Comparison of ENCODE assay signal across 15 mouse cellular contexts in the genomic region with DNA sequence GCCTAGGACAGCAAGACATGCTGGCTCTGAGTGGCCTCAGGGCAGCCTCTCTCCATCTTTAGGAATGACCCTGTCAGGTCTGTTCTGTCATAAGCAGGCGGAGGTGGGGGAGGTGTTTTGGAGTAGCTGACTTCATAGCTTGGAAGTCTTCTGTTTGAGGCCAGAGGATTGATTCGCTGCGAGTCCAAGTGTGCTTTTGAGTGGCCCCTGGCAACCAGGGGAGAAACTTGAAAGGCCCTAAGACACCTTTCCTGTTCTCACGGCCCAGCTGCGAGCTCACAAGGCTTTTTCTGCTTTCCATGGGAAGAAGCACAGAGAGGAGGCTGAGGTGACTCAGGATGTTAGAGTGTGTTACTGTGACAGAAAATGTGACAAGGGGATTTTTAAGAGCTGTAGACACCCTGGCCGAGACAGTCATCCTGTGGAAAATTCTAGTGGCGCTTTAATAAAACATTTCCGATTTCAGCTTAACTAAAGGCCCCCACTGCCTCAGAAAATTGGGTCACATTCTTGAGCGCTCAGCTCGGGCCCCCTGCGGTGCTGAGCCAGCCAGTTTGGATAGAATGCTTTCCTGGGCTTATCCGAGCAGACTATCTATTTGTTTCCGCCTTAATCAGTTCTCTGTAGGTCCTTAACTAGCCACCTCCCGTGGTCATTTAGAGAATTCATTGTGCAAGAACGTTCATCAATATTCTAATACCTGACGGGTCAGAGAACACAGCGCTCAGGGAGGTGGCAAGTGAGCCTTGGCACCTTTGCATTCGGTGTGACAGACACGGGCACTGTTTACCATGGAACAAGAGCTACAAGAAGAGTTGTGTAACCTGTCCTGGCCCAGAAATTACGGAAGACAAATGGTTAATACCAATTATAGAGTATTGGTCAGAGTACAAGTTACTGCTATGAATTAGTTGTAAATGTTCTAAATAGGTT.
DNase-seq lines count a peak whose midpoint lies in the region; ATAC-seq lines count a peak whose summit lies in the region.
"Had no signal": no experiment of that assay in that cellular context is flagged by ENCODE, and none has a peak within 500 bp of the region (broad histone marks: within the 10 kb centered on the region; RNA-seq: fewer than 3 reads in every experiment).

No protein-coding gene starts in this region.

- H3K36me3 ChIP-seq in kidney, embryonic 16.5 days (ENCODE audit: insufficient read depth, low read length): no peaks in the 10 kb centered on the region
- no peaks in the 10 kb centered on the region for H3K36me3 ChIP-seq in midbrain, embryonic 14.5 days (ENCODE audit: control insufficient read depth, insufficient read depth, low read length)
- H3K36me3 ChIP-seq: heart, embryonic 15.5 days; hindbrain, embryonic 15.5 days; limb, embryonic 13.5 days had no signal

- DNase-seq in cerebellum, postnatal 14 days: peak; percentile 50 to 52
- DNase-seq in cerebellum, adult 11-12 months: no peak
- DNase-seq in kidney, adult 9 months: peak; percentile 13
- DNase-seq in ZHBTc4 (ENCODE audit: low read depth, low spot score): peak; percentile 41
- peak; percentile 43 for DNase-seq in midbrain, embryonic 14.5 days
- no peak for DNase-seq in ovary, adult 18-20 months (ENCODE audit: low spot score)
- DNase-seq: gastrocnemius, postnatal 25 days; kidney, postnatal 25 days; lung, embryonic 14.5 days; right cerebral cortex, postnatal 25 days had no signal

- H3K9ac ChIP-seq in kidney, embryonic 16.5 days (replicated peaks; ENCODE audit: low read length): no peak overlapping the region
- H3K9ac ChIP-seq in midbrain, embryonic 14.5 days (replicated peaks; ENCODE audit: low read length): no peak overlapping the region
- H3K9ac ChIP-seq: heart, embryonic 15.5 days; hindbrain, embryonic 15.5 days; limb, embryonic 13.5 days; lung, embryonic 14.5 days had no signal

- H3K27me3 ChIP-seq in kidney, embryonic 16.5 days (ENCODE audit: insufficient read depth, low read length): no peaks in the 10 kb centered on the region
- H3K27me3 ChIP-seq in midbrain, embryonic 14.5 days (ENCODE audit: control insufficient read depth, insufficient read depth, low read length): no peaks in the 10 kb centered on the region
- H3K27me3 ChIP-seq: heart, embryonic 15.5 days; hindbrain, embryonic 15.5 days; limb, embryonic 13.5 days had no signal

- 51% methylated on average over 20 of the region's 20 CpGs for WGBS in kidney, embryonic 16.5 days
- 15% methylated on average over 20 of the region's 20 CpGs for WGBS in midbrain, embryonic 14.5 days

- no peak overlapping the region for H3K4me2 ChIP-seq in kidney, embryonic 16.5 days (replicated peaks; ENCODE audit: low read depth, low read length)
- peak overlapping the region; percentile 12; the same call in 1 of the 2 replicates for H3K4me2 ChIP-seq in midbrain, embryonic 14.5 days (ENCODE audit: low read length)
- H3K4me2 ChIP-seq: heart, embryonic 15.5 days; hindbrain, embryonic 15.5 days; limb, embryonic 13.5 days; lung, embryonic 14.5 days had no signal

- no peak for ATAC-seq in kidney, embryonic 16.5 days (ENCODE audit: low FRiP score, low TSS enrichment)
- no peak for ATAC-seq in midbrain, embryonic 14.5 days (ENCODE audit: low FRiP score, low TSS enrichment)
- no peak for ATAC-seq in megakaryocyte-erythroid progenitor cell, adult 5-6 weeks (replicated peaks; ENCODE audit: low FRiP score, low TSS enrichment, poor library complexity, severe bottlenecking)

- H3K9me3 ChIP-seq in kidney, embryonic 16.5 days (ENCODE audit: low read length): no peaks in the 10 kb centered on the region
- H3K9me3 ChIP-seq in midbrain, embryonic 14.5 days (ENCODE audit: control insufficient read depth, low read length): no peaks in the 10 kb centered on the region
- H3K9me3 ChIP-seq: heart, embryonic 15.5 days; hindbrain, embryonic 15.5 days had no signal

- H3K4me3 ChIP-seq in kidney, embryonic 16.5 days (ENCODE audit: low read length): no peak overlapping the region
- H3K4me3 ChIP-seq in midbrain, embryonic 14.5 days (replicated peaks; ENCODE audit: low read depth, low read length): no peak overlapping the region
- H3K4me3 ChIP-seq: heart, embryonic 15.5 days; hindbrain, embryonic 15.5 days; limb, embryonic 13.5 days had no signal

- H3K27ac ChIP-seq in kidney, embryonic 16.5 days (ENCODE audit: low read length): no peak overlapping the region
- no peak overlapping the region for H3K27ac ChIP-seq in midbrain, embryonic 14.5 days (replicated peaks; ENCODE audit: low read depth, low read length)
- H3K27ac ChIP-seq: heart, embryonic 15.5 days; hindbrain, embryonic 15.5 days; limb, embryonic 13.5 days had no signal

- no peaks in the 10 kb centered on the region for H3K4me1 ChIP-seq in kidney, embryonic 16.5 days (ENCODE audit: insufficient read depth, low read length)
- H3K4me1 ChIP-seq in midbrain, embryonic 14.5 days (ENCODE audit: control insufficient read depth, insufficient read depth, low read length): peaks cover 9% of the 10 kb centered on the region; the same call in 1 of the 2 replicates

Comparison
In these comparisons a context has a peak if more than half of its experiments do, and no peak if none do; other contexts are left out.
1. DNase-seq: peak in cerebellum, postnatal 14 days (2 of 2), kidney, adult 9 months (single experiment), ZHBTc4 (single experiment) and midbrain, embryonic 14.5 days (single experiment); none in cerebellum, adult 11-12 months (single experiment) and ovary, adult 18-20 months (single experiment).